Mouse (Mus musculus): ENCODE data around the gene Amn. TPM values are rescaled to one million over a fixed set of nuclear protein-coding genes. Genes with fewer than 3 reads are reported as not detected.

The Amn gene
- polyA plus RNA-seq, 1 experiment: 0.09 TPM

DNA sequence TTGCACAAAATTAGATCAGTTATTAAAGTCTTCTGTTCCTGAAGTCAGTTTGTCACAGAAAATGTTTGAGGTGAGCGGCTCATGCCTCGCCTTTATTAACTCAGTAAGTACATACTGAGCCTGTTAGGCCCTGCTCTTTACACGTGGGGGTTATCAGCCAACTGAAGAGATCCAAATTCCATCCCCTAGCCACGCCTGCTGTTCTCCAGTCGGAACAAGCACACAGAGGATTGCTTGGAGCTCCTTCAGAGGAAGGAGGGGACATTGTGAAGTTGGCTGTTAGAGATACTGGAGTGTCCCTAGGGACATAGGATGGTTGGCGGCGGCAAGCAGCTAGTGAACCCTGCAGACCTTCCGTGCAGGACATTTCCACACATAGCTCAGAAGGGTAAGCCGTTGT lies 36.5 kb upstream of the Amn start:
- Histone ChIP-seq H3K79me3 (ENCODE audit: low read depth) (peaks cover 6% of the 10 kb centered on the region), H3K79me2 (ENCODE audit: control insufficient read depth, insufficient read depth) (peaks cover 38% of the 10 kb centered on the region), H3ac (ENCODE audit: control insufficient read depth, insufficient read length, low read depth) (no peak overlapping the region), H3K36me3 (ENCODE audit: control insufficient read depth, insufficient read depth) (peaks cover 39% of the 10 kb centered on the region), H3K27me3 (ENCODE audit: control insufficient read depth, insufficient read depth, insufficient read length) (no peaks in the 10 kb centered on the region), H3K4me3 (ENCODE audit: insufficient read depth, poor library complexity, severe bottlenecking) (no peak overlapping the region)
- TF ChIP-seq MYOD1 (IDR thresholded peaks at IDR 0.05; ENCODE audit: control insufficient read depth, insufficient read length, low read depth) (no peak), FOSL1 (IDR thresholded peaks at IDR 0.05; ENCODE audit: insufficient read depth, low read length, poor library complexity, severe bottlenecking) (no peak), CTCF (IDR thresholded peaks at IDR 0.05; ENCODE audit: control insufficient read depth, insufficient read depth, insufficient read length) (no peak), CEBPB (IDR thresholded peaks at IDR 0.05; ENCODE audit: low read depth) (no peak), MYOG (IDR thresholded peaks at IDR 0.05; ENCODE audit: control insufficient read depth, extremely low read depth, insufficient read length) (no peak), MAX (IDR thresholded peaks at IDR 0.05) (no peak), USF1 (IDR thresholded peaks at IDR 0.05; ENCODE audit: low read depth) (no peak)

DNA sequence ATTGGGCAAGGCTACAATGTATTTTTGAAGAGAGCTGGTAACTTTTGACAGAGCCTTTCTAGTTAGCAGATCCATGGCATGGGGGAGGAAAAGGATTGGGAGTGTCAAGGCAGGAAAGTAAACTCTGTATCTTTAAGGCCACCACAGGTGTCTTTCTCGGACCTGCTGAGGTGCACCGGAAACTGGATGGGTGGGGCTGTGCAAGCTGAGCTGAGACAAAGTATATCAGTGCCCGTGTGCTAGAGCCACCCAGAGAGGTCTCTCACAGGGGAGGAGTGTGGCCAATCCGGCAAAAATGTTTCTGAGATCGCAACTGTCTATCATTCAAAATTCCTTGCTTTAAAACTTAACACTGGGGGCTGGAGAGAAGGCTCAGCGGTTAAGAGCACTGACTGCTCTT lies 35.3 kb upstream of the Amn start:
- Histone ChIP-seq H3K27me3 (ENCODE audit: control insufficient read depth, insufficient read depth, insufficient read length) (no peaks in the 10 kb centered on the region), H3K4me3 (ENCODE audit: insufficient read depth, poor library complexity, severe bottlenecking) (no peak overlapping the region), H3ac (ENCODE audit: control insufficient read depth, insufficient read length, low read depth) (no peak overlapping the region), H3K79me2 (ENCODE audit: control insufficient read depth, insufficient read depth) (peaks cover 38% of the 10 kb centered on the region), H3K36me3 (ENCODE audit: control insufficient read depth, insufficient read depth) (peaks cover 45% of the 10 kb centered on the region), H3K79me3 (ENCODE audit: low read depth) (peaks cover 6% of the 10 kb centered on the region)
- TF ChIP-seq MYOD1 (IDR thresholded peaks at IDR 0.05; ENCODE audit: control insufficient read depth, insufficient read length, low read depth): no peak

DNA sequence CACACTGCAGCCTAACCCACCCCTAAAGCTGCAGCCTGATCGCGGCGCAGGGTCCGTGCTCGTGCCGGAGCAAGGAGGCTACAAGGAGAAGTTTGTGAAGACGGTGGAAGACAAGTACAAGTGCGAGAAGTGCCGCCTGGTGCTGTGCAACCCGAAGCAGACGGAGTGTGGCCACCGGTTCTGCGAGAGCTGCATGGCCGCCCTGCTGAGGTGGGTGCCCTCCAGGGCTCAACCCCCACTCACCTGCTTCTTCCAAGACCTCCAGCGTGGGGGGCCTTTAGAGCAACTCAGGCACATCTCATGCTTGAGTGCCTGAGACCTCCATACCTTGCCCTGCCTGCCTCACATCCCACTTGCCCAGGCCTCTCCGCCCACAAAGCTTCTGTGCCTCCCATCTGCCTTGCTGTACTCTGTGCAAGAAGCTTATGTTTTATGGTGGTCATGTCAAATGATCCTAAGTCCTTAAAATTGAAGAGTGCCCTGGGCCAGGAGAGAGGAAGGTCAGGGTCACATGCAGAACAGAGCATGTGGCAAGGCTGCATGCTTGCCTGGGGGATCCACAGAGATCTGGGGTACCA lies 33.2 kb upstream of the Amn start:
- H3K79me3 ChIP-seq (ENCODE audit: low read depth): peaks cover 6% of the 10 kb centered on the region
- no peak for TF ChIP-seq FOSL1 (IDR thresholded peaks at IDR 0.05; ENCODE audit: insufficient read depth, low read length, poor library complexity, severe bottlenecking)
- TF ChIP-seq CEBPB (IDR thresholded peaks at IDR 0.05; ENCODE audit: low read depth): no peak
- TF ChIP-seq MYOG (IDR thresholded peaks at IDR 0.05; ENCODE audit: control insufficient read depth, extremely low read depth, insufficient read length): no peak
- TF ChIP-seq MAX (IDR thresholded peaks at IDR 0.05): no peak
- no peak for TF ChIP-seq CTCF (IDR thresholded peaks at IDR 0.05; ENCODE audit: control insufficient read depth, insufficient read depth, insufficient read length)
- no peak for TF ChIP-seq MYOD1 (IDR thresholded peaks at IDR 0.05; ENCODE audit: control insufficient read depth, insufficient read length, low read depth)
- no peak for TF ChIP-seq USF1 (IDR thresholded peaks at IDR 0.05; ENCODE audit: low read depth)
- no peaks in the 10 kb centered on the region for H3K27me3 ChIP-seq (ENCODE audit: control insufficient read depth, insufficient read depth, insufficient read length)
- peaks cover 39% of the 10 kb centered on the region for H3K36me3 ChIP-seq (ENCODE audit: control insufficient read depth, insufficient read depth)
- H3ac ChIP-seq (ENCODE audit: control insufficient read depth, insufficient read length, low read depth): no peak overlapping the region
- H3K79me2 ChIP-seq (ENCODE audit: control insufficient read depth, insufficient read depth): peaks cover 22% of the 10 kb centered on the region
- no peak overlapping the region for H3K4me3 ChIP-seq (ENCODE audit: insufficient read depth, poor library complexity, severe bottlenecking)

DNA sequence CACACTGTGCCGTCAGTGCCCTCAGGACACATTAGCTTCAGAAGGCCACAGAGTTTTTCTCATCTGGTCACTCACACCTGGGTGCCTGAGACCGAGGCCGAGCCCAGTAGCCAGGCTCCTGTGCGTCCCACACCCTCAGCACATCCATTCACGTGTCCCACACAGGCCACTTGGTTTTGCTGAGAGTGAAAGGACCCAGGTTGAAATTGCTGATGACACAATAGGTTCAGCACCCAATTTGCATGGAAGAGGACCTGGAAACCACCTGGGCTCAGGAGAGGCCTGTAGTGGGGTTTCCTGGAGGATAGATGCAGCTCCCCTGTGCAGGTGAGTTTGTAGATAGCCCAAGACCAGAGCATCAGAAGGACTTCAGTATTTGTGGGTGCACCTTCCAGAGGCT lies 32.5 kb upstream of the Amn start:
- Histone ChIP-seq H3K4me3 (ENCODE audit: insufficient read depth, poor library complexity, severe bottlenecking) (no peak overlapping the region), H3K79me3 (ENCODE audit: low read depth) (peaks cover 3% of the 10 kb centered on the region), H3K79me2 (ENCODE audit: control insufficient read depth, insufficient read depth) (peaks cover 16% of the 10 kb centered on the region), H3K36me3 (ENCODE audit: control insufficient read depth, insufficient read depth) (peaks cover 40% of the 10 kb centered on the region), H3ac (ENCODE audit: control insufficient read depth, insufficient read length, low read depth) (no peak overlapping the region), H3K27me3 (ENCODE audit: control insufficient read depth, insufficient read depth, insufficient read length) (no peaks in the 10 kb centered on the region)
- TF ChIP-seq USF1 (IDR thresholded peaks at IDR 0.05; ENCODE audit: low read depth) (no peak), MYOD1 (IDR thresholded peaks at IDR 0.05; ENCODE audit: control insufficient read depth, insufficient read length, low read depth) (no peak), MAX (IDR thresholded peaks at IDR 0.05) (no peak), FOSL1 (IDR thresholded peaks at IDR 0.05; ENCODE audit: insufficient read depth, low read length, poor library complexity, severe bottlenecking) (no peak), MYOG (IDR thresholded peaks at IDR 0.05; ENCODE audit: control insufficient read depth, extremely low read depth, insufficient read length) (no peak), CEBPB (IDR thresholded peaks at IDR 0.05; ENCODE audit: low read depth) (no peak), CTCF (IDR thresholded peaks at IDR 0.05; ENCODE audit: control insufficient read depth, insufficient read depth, insufficient read length) (no peak)

DNA sequence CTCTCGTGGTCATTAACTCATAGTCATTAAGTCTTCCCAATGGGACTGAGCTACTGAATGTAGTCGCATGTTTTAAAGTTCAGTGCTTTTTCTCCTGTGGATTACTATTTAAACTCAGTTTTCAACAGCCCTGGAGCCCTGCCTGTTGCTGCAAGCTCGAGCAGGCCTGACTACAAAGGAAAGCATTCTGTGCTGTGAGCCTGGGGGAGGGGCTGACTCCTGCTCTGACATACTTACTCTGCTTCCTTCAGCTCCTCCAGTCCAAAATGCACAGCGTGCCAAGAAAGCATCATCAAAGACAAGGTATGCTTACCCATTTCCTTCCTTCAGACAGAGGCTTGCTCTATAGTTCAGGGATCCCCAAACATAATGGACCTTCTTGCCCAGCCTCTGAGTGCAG lies 32.1 kb upstream of the Amn start:
- Histone ChIP-seq H3K27me3 (ENCODE audit: control insufficient read depth, insufficient read depth, insufficient read length) (no peaks in the 10 kb centered on the region), H3K36me3 (ENCODE audit: control insufficient read depth, insufficient read depth) (peaks cover 38% of the 10 kb centered on the region), H3K79me2 (ENCODE audit: control insufficient read depth, insufficient read depth) (peaks cover 12% of the 10 kb centered on the region), H3K79me3 (ENCODE audit: low read depth) (peaks cover 2% of the 10 kb centered on the region), H3K4me3 (ENCODE audit: insufficient read depth, poor library complexity, severe bottlenecking) (no peak overlapping the region), H3ac (ENCODE audit: control insufficient read depth, insufficient read length, low read depth) (no peak overlapping the region)
- no peak for TF ChIP-seq FOSL1 (IDR thresholded peaks at IDR 0.05; ENCODE audit: insufficient read depth, low read length, poor library complexity, severe bottlenecking)
- no peak for TF ChIP-seq MAX (IDR thresholded peaks at IDR 0.05)
- TF ChIP-seq CTCF (IDR thresholded peaks at IDR 0.05; ENCODE audit: control insufficient read depth, insufficient read depth, insufficient read length): no peak
- no peak for TF ChIP-seq MYOG (IDR thresholded peaks at IDR 0.05; ENCODE audit: control insufficient read depth, extremely low read depth, insufficient read length)
- no peak for TF ChIP-seq CEBPB (IDR thresholded peaks at IDR 0.05; ENCODE audit: low read depth)
- no peak for TF ChIP-seq USF1 (IDR thresholded peaks at IDR 0.05; ENCODE audit: low read depth)
- TF ChIP-seq MYOD1 (IDR thresholded peaks at IDR 0.05; ENCODE audit: control insufficient read depth, insufficient read length, low read depth): no peak

DNA sequence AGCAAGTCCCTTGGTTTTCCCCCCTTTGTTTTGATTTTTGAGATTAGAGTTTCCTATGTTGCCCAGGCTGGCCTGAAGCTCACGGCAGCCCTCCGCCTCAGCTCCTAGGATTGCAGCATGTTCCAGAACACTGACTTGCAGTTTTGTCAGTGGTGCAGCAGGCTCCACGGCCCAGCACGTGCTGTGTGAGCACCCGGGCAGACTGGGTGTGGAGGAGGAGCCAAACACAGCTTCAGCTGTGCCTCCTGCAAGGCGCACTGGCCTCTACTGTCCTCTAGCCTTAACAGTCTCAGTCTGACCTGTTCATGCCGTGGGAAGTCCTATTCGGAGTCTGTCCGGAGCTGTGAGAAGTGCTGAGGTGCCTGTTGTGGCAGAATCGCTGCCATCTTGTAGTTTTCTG lies 31.0 kb upstream of the Amn start:
- peaks cover under 1% of the 10 kb centered on the region for H3K79me2 ChIP-seq (ENCODE audit: control insufficient read depth, insufficient read depth)
- no peak overlapping the region for H3K4me3 ChIP-seq (ENCODE audit: insufficient read depth, poor library complexity, severe bottlenecking)
- peaks cover 29% of the 10 kb centered on the region for H3K36me3 ChIP-seq (ENCODE audit: control insufficient read depth, insufficient read depth)
- TF ChIP-seq CEBPB (IDR thresholded peaks at IDR 0.05; ENCODE audit: low read depth) (no peak), FOSL1 (IDR thresholded peaks at IDR 0.05; ENCODE audit: insufficient read depth, low read length, poor library complexity, severe bottlenecking) (no peak), MYOG (IDR thresholded peaks at IDR 0.05; ENCODE audit: control insufficient read depth, extremely low read depth, insufficient read length) (no peak), MYOD1 (IDR thresholded peaks at IDR 0.05; ENCODE audit: control insufficient read depth, insufficient read length, low read depth) (no peak), MAX (IDR thresholded peaks at IDR 0.05) (no peak), CTCF (IDR thresholded peaks at IDR 0.05; ENCODE audit: control insufficient read depth, insufficient read depth, insufficient read length) (no peak), USF1 (IDR thresholded peaks at IDR 0.05; ENCODE audit: low read depth) (no peak)
- H3K79me3 ChIP-seq (ENCODE audit: low read depth): no peaks in the 10 kb centered on the region
- H3K27me3 ChIP-seq (ENCODE audit: control insufficient read depth, insufficient read depth, insufficient read length): no peaks in the 10 kb centered on the region
- H3ac ChIP-seq (ENCODE audit: control insufficient read depth, insufficient read length, low read depth): no peak overlapping the region
